Mouse (Mus musculus): ENCODE measurements around the gene AU040320. TPM values are rescaled to one million over a fixed set of nuclear protein-coding genes. Genes with fewer than 3 reads are reported as not detected.

The AU040320 gene
- total RNA-seq, 2 experiments from 2014 or later: 64.7 to 66.9 TPM

DNA sequence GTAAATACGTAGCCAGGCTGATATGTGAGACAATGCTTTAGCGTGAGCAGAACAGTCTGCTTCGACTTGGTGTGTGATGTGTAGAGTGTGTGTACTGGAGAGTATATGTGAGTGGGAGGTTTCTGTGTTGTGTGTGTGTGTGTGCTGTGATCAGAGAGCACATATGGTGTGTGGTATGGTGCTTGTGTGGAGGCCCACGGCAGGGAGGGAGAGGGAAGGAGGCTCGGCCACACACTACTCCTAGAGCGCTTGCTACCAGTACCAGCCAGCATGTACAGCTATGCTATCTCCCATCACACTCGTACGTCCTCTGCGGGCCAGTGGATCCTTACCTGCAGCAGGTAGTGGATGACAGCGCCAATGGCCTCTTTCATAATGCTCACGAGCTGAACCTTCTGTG lies 3.8 kb upstream of the AU040320 start:
- no peak for DNase-seq (ENCODE audit: extremely low spot score in 1 of 2, low spot score in 1 of 2)

GRCm38 (mm10) chr4:126750046-126750683 lies 3.2 kb upstream of the AU040320 start:
- DNase-seq (ENCODE audit: extremely low spot score in 1 of 2, low spot score in 1 of 2): peak in 1 of 2 experiments; percentile 77

- no peak for DNase-seq (ENCODE audit: extremely low spot score in 1 of 2, low spot score in 1 of 2)
Measured at GRCm38 (mm10) chr4:126750863-126751555, 2.3 kb upstream of the AU040320 start.

DNA sequence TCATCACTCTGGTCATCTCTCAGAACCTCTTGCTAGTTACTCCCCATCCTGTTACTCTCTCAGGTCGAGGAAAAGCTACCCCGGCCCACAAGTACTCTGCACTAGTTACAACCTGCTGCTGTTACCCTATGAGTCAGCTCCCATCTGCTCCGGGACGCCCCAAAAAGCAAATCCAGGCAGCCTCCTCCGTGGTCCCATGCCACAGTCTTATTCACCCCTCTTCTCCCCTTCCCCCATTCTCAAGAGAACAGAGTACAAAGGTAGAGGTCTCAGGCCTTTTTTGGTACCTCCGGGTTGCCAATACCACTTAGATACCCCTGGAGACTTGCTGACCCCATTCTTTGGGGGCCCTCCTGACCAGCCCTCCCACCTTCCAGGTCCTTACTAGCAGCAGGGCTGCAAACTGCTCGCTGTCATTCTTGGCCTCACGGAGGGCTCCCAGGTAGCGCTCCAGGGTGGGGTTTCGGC lies 1.8 kb upstream of the AU040320 start:
- no peak for DNase-seq (ENCODE audit: extremely low spot score in 1 of 2, low spot score in 1 of 2)

GRCm38 (mm10) chr4:126752024-126752607 lies 1.2 kb upstream of the AU040320 start:
- peak in 1 of 2 experiments; percentile 38 for DNase-seq (ENCODE audit: extremely low spot score in 1 of 2, low spot score in 1 of 2)

DNA sequence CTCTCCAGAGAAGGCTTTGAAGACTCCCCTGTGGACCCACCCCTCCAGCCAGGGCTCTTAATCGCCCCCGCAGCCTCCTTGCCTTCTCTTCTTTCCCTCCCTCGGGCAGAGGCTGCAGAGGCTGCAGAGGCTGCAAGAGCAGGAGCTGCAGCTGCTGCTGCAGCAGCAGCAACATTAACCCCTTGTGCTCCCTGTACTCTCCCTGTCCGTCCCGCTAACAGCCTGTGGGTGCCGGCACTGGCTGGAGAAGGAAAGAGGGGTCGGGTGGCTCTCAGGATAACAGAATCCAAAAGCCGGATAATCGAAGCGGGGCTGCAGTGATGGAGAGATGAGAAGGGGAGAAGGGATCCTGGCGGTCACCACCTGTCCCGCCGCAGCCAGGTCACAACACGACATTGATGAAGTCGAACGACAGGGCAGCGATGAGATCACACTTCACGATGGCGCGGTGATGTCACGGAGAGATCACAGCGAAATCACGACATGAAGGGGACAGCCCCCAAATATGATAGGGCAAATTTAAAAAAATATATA lies 669 bp upstream of the AU040320 start:
- DNase-seq (ENCODE audit: extremely low spot score in 1 of 2, low spot score in 1 of 2): peak in 1 of 2 experiments; percentile 24

DNA sequence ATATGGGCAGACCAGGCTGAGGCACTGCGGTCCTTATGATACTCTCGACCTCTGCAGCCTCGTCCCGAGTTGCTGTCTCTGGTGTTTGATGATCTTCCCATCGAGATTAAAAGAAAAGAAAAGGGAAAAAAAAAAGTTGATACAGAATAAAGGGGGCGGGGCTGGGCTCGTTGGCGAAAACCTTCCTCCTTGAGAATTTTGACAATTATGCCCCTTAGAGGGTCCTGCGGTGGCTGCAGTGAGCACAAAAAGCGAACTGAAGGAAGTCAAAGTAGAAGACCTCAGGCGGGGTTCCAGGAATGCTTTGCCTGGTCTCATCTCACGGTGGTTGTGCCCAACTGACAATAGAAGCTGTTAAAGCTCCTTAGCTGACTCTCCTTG lies 877 bp downstream of the AU040320 start:
- no peak for DNase-seq (ENCODE audit: extremely low spot score in 1 of 2, low spot score in 1 of 2)

DNA sequence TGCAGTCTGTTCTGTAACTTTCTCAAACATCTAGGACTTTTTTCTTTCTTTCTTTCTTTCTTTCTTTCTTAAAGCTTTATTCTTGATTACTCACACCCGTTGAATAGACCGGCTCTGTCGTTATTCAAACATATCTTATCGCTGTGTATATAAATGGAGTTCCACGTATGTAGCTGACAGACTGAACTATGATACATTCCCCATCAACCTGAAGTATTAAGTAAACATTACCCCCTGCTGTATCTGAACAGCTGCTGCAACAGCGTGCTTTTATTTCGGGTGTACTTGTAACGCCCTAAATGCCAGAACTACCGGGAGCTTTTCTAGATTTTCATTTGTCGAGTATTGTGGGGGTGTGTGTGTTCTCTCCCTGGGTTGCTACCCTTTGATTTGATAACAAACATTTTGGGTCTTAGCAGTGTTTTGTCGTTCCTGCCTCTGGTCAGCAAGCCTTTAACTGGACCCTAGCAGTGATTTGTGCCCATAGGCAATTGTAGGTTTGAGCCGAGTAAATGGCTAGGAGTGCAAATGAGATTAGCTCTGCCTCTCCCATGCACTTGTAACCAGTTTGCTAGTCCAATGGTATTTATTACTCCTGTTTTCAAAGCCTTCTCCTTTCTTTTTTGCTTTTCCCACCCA lies 1.5 kb downstream of the AU040320 start:
- no peak for DNase-seq (ENCODE audit: extremely low spot score in 1 of 2, low spot score in 1 of 2)

DNA sequence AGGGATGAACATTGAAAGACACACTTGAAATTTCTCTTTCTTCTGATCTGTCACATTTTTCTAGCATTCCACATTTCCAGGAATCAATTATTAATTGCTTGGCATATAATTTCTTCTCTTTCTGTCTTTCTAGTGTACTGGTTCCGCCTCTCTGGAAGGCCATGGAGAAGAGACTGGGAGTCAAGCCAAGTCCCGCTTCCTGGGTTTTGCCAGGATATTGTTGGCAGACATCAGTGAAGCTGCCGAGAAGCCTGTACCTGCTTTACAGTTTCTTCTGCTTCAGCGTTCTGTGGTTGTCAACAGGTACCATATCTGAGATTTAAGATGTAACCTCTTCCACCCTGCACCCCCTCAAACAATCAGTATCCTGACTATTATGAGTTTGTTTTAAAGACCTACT lies 3.4 kb downstream of the AU040320 start:
- peak in 1 of 2 experiments; percentile 46 for DNase-seq (ENCODE audit: extremely low spot score in 1 of 2, low spot score in 1 of 2)

DNA sequence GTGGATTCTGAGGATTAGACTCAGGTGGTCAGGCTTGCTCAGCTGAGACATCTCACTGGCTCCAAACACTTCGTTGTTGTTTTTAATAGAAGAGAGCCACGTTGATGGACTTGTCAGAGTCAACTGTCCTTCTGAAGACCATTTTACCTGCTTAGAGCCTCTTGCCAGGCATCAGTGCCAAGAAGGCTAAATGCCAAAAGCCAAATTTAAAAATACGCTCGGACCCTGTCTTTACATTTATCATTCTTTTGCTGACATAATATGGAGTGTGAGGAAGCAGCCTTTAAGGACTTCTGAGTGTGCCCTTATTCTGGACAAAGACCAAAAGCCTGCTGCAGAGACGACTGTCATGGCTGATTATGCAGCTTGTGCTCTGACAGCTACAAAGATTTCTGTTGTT lies 5.0 kb downstream of the AU040320 start:
- DNase-seq (ENCODE audit: extremely low spot score in 1 of 2, low spot score in 1 of 2): no peak

DNA sequence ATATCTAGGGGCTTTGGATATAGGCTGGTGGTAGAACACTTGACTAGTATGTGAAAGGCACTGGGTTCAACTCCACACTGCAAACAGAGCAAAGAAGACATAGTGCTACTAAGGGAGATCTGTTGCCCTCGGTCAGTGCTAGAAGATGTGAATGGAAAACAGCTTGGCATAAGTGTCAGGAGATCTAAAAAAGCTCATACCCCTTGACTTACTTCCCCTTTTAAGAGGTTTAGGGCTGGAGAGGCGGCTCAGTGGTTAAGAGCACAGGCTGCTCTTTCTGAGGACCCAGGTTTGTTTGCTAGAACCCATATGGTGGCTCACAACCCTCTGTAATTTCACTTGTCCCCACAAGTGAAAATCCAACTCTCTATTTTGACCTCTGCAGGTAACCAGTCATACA lies 6.1 kb downstream of the AU040320 start:
- no peak for DNase-seq (ENCODE audit: extremely low spot score in 1 of 2, low spot score in 1 of 2)

DNA sequence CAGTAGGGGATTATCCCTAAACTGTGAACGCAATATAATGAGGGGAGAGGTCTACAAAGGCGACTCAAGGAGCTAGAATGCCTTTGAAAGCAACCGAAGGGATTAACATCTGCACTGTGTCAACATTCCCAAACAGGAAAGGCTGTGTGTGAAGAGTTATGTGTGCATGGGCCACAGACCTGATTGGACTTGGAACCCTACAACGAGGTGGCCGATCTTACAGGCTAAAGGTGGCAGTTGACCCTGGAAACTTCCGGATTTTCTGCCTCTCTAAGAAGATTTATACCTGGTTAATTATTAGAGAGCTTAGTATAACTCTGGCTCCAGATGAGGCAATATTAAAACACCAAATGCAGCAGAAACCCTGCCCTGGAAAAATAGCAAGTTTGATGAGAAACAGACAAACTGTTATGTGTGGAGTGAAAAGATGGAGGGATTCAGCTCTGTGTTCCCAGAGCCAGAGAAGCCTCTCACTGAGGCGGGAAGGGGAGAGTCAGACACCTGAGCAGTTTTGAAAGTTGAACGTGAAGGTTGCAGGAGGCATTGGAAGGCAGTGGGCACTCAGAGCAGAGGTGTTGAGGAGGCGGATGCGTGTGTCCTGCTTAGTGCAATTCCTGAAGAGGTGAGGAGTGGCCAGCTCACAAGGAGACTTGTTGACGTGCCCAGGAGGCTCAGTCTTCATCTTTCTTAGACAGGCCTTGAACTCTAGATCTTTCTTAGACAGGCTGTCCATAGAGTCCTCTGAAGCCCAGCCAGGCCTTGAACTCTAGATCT lies 9.4 kb downstream of the AU040320 start:
- DNase-seq (ENCODE audit: extremely low spot score in 1 of 2, low spot score in 1 of 2): no peak

DNA sequence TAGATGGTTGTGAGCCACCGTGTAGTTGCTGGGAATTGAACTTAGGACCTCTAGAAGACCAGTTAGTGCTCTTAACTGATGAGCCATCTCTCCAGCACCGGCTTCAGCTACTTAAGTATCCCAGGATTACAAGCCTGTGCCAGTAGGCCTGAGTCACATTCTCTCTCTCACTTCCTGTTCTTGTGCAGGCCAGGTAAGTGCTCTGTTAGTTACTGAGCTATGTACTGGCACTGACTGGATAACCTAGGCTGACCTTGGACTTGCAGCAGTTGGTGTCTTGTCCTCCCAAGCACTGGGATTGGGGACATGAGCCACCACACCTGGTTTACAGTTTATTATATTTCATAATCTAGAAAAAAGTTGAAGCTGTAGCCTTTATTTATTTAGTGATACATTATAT lies 10.1 kb downstream of the AU040320 start:
- no peak for DNase-seq (ENCODE audit: extremely low spot score in 1 of 2, low spot score in 1 of 2)

DNA sequence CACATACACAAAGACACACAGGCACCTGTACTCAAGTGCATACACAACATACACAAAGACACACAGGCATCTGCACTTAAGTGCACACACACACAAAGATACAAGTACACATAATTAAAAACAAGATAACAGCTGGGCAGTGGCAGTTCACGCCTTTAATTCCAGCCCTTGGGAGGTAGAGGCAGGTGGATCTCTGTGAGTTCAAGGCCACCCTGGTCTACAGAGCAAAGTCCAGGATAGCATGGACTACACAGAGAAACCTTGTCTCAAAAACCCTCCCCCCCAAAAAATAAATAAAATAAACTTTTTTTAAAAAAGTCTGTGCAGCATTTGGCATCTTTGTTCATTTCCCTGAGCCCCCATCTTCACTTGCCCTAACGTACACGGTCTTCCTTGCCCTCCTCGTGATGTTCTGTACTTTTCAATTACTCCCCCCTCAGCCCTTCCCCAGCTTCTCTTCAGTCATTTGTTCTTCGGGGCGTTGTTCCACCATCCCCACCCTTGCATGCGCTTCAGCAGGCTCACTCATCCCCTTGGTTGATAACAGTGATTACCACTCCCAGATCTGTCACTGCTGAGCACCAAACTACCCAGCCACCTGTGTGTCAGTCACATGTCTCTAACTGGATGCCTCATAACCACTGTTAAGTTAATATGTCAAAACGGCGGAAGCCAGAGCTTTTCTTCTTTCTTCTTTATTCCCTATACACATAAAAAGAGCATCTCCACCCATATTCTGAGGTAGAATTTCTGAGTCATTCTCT lies 16.6 kb downstream of the AU040320 start:
- DNase-seq (ENCODE audit: extremely low spot score in 1 of 2, low spot score in 1 of 2): no peak

GRCm38 (mm10) chr4:126770831-126771230 lies 17.5 kb downstream of the AU040320 start:
- no peak for DNase-seq (ENCODE audit: extremely low spot score in 1 of 2, low spot score in 1 of 2)

DNA sequence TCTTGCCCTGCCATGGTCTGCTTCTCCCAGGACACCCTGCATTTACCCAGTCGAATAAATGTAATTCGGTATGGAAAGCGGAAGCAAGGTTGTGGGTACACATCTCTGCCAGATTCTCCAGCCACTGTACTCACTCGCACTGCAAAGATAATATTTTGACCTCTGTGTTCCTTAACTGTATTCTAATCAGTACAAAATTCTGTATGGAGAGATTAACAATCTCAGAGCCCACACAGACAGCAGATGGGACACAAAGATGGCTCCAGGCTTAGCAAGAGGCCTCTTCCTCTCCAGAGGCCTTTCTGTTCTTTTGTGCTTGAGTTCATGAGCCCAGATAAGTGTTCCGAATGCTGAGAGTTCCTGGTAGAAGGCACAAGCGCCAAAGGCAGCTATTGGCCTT lies 20.5 kb downstream of the AU040320 start:
- DNase-seq (ENCODE audit: extremely low spot score in 1 of 2, low spot score in 1 of 2): no peak

DNA sequence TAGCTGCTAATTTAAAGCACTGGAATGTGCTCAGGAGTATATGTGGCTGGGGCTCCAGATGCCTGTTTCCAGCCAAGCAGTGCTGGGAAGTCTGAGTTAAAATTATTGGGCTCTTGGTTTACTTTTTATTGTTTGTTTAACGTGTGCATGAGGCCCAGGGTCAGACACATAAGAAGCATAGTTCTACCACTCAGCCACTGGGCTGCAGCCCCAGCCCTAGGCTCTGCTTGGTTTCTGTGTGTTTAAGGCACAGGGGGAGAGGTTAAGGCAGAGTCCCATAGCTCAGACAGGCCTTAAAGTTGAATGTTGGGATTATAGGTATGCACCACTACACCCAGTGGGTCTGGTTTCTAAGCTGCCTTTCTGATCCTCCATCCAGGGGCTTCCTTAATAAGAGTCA lies 21.8 kb downstream of the AU040320 start:
- no peak for DNase-seq (ENCODE audit: extremely low spot score in 1 of 2, low spot score in 1 of 2)

DNA sequence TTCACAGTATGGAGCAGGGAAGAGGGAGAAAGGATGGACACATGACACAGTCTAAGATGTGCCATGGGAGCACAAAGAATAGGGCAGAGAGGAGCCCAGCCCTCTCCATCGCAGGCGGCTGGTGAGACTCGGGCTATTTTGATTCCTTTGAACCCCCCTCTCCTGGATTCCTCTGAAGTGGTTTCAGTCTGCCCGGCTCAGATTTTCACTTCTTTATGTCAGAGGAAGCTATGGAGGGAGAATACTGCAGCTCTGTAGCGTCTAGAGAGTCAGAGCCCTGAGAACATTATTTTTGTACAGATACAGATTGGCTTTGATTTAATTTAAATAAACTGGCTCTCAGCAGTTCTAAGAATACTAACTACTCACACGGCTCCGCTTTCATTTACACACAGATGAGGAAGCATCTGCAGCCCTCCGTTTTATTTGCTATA lies 25.8 kb downstream of the AU040320 start:
- DNase-seq (ENCODE audit: extremely low spot score in 1 of 2, low spot score in 1 of 2): no peak
